Mouse (Mus musculus) liver, adult 2 months (tissue): ENCODE data around the gene Sost.

Experiments used
- CTCF ChIP-seq: fragments of 200-500 bp; IDR thresholded peaks from 2 replicates; pipeline ENCODE4 v1.5.1; 2011; ENCODE audit warnings: low read depth, low read length, control low read depth
- POLR2A ChIP-seq: fragments of 200-500 bp; IDR thresholded peaks from 2 replicates; pipeline ENCODE4 v1.6.1; 2011; ENCODE audit warnings: low read length, control low read depth; ENCODE audit not compliant: insufficient read depth; ENCODE audit errors: extremely low read depth

DNA sequence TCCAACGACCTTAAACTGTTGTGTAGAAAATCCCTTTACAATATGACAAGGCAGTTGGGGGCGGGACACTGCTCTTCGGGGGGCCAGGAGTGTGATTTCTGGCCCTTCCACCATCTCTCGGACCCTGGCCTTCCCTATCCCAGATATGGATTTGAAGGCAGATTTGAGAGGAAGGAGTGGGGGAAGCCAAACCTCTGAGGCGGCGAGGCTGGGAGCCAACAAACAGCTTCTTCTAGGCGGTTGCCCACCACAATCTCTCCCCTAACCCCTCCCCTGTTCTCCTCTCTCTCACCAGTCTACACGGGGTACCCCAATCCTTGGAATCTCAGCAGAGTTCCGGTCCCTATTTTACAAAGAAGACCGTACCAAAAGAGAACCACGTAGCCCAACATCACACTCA lies 3.8 kb downstream of the Sost start:
- TF ChIP-seq CTCF = no peak
- TF ChIP-seq POLR2A = no peak
